ENCODE assay signal across 7 mouse cellular contexts in genomic region chr13:58216395-58216794, GRCm38 (mm10). TPM values are rescaled to one million over a fixed set of nuclear protein-coding genes. Genes with fewer than 3 reads are reported as not detected.
DNase-seq lines count a peak whose midpoint lies in the region; ATAC-seq and TF ChIP-seq lines count a peak whose summit lies in the region.

No protein-coding gene starts in this region.

- H3K27me3 ChIP-seq in testis, adult 2 months (ENCODE audit: control insufficient read depth, insufficient read depth, low read length): no peaks in the 10 kb centered on the region
- 0 out of 2 replicates have a peak, but pooled peaks cover 2% of the 10 kb centered on the region for H3K27me3 ChIP-seq in forebrain, embryonic 16.5 days (replicated peaks; ENCODE audit: control insufficient read depth, insufficient read depth, low read length)
- no peaks in the 10 kb centered on the region for H3K27me3 ChIP-seq in liver, embryonic 12.5 days (replicated peaks)

- H3K4me1 ChIP-seq in testis, adult 2 months (ENCODE audit: control insufficient read depth, insufficient read depth, low read length): no peaks in the 10 kb centered on the region; the same call in 1 of the 2 replicates
- H3K4me1 ChIP-seq in forebrain, embryonic 16.5 days (replicated peaks; ENCODE audit: control insufficient read depth, insufficient read depth, low read length): peaks cover 25% of the 10 kb centered on the region
- peaks cover 36% of the 10 kb centered on the region for H3K4me1 ChIP-seq in liver, embryonic 12.5 days

- H3K27ac ChIP-seq in testis, adult 2 months (ENCODE audit: control insufficient read depth, insufficient read depth, low read depth, low read length): no peak overlapping the region; the same call in 1 of the 2 replicates
- peak overlapping the region; percentile 89; the same call in 1 of the 2 replicates for H3K27ac ChIP-seq in forebrain, embryonic 16.5 days (ENCODE audit: low read length)
- peak overlapping the region; percentile 88 for H3K27ac ChIP-seq in liver, embryonic 12.5 days

- no peak for ATAC-seq in forebrain, embryonic 16.5 days
- no peak for ATAC-seq in liver, embryonic 12.5 days

- peak overlapping the region; percentile 96; the same call in 1 of the 2 replicates for H3K4me3 ChIP-seq in testis, adult 2 months (ENCODE audit: control insufficient read depth, low read depth, low read length)
- H3K4me3 ChIP-seq in forebrain, embryonic 16.5 days (replicated peaks; ENCODE audit: low read length): peak overlapping the region; percentile 100
- H3K4me3 ChIP-seq in liver, embryonic 12.5 days: peak overlapping the region; percentile 96

- peak overlapping the region; percentile 92 for H3K9ac ChIP-seq in forebrain, embryonic 16.5 days (replicated peaks; ENCODE audit: low read depth, low read length)
- peak overlapping the region; percentile 99 for H3K9ac ChIP-seq in liver, embryonic 12.5 days

- no peaks in the 10 kb centered on the region for H3K9me3 ChIP-seq in forebrain, embryonic 16.5 days (ENCODE audit: control insufficient read depth, low read length)
- H3K9me3 ChIP-seq in liver, embryonic 12.5 days (replicated peaks): no peaks in the 10 kb centered on the region

- no peak for DNase-seq in testis, postnatal 14 days (ENCODE audit: low spot score)
- DNase-seq in cerebellum, postnatal 25 days: no peak
- DNase-seq in adrenal gland, adult 2 months: no peak
- no peak for DNase-seq in ovary, adult 18-20 months (ENCODE audit: low spot score)

- TF ChIP-seq POLR2A in testis, adult 2 months (IDR thresholded peaks at IDR 0.05; ENCODE audit: control insufficient read depth, low read depth, low read length): no peak

- H3K4me2 ChIP-seq in forebrain, embryonic 16.5 days (ENCODE audit: low read length): peak overlapping the region; percentile 94
- H3K4me2 ChIP-seq in liver, embryonic 12.5 days: peak overlapping the region; percentile 85

- 94% methylated on average over 9 of the region's 9 CpGs for WGBS in forebrain, embryonic 16.5 days
- WGBS in liver, embryonic 12.5 days (ENCODE audit: insufficient replicate concordance): 82% methylated on average over 9 of the region's 9 CpGs

- no peak for TF ChIP-seq CTCF in testis, adult 2 months (IDR thresholded peaks at IDR 0.05; ENCODE audit: control insufficient read depth, insufficient read depth, insufficient replicate concordance, low read depth, low read length)

- H3K36me3 ChIP-seq in testis, adult 2 months (ENCODE audit: control insufficient read depth, insufficient read depth, low read length): no peaks in the 10 kb centered on the region
- H3K36me3 ChIP-seq in forebrain, embryonic 16.5 days (ENCODE audit: control insufficient read depth, insufficient read depth): no peaks in the 10 kb centered on the region
- H3K36me3 ChIP-seq in liver, embryonic 12.5 days: 0 out of 2 replicates have a peak, but pooled peaks cover 3% of the 10 kb centered on the region

RNA-seq across cellular contexts. Expression of gene Ubqln1, which starts 0.9 kb away (rescaled TPM):
- 95.2 and 117 TPM in 2 replicates for polyA plus RNA-seq in testis, adult 2 months (2012; rRNA removed)
- 142 and 160 TPM in 2 replicates for polyA plus RNA-seq in forebrain, embryonic 16.5 days (2015; fragmentation: Nextera tagmentation; extraction: Ambion mirVana)
- polyA plus RNA-seq in liver, embryonic 12.5 days (2016; fragmentation: Nextera tagmentation; extraction: Ambion mirVana): 83.3 and 83.6 TPM in 2 replicates
- total RNA-seq in adrenal gland, adult 2 months (2021): 100 to 1,000 TPM; 112 to 159 TPM
- 164 and 166 TPM in 2 replicates for polyA plus RNA-seq in adrenal gland, adult 2 months (2012; rRNA removed)

RNA-seq across cellular contexts. Expression of gene Idnk, which starts 58.9 kb away (rescaled TPM):
- polyA plus RNA-seq in testis, adult 2 months (2012; rRNA removed): 6.0 and 6.7 TPM in 2 replicates
- polyA plus RNA-seq in forebrain, embryonic 16.5 days (2015; fragmentation: Nextera tagmentation; extraction: Ambion mirVana): 59.0 and 60.0 TPM in 2 replicates
- 24.6 and 25.8 TPM in 2 replicates for polyA plus RNA-seq in liver, embryonic 12.5 days (2016; fragmentation: Nextera tagmentation; extraction: Ambion mirVana)
- 10 to 100 TPM; 55.1 to 69.8 TPM for total RNA-seq in adrenal gland, adult 2 months (2021)
- 11.0 and 15.3 TPM in 2 replicates for polyA plus RNA-seq in adrenal gland, adult 2 months (2012; rRNA removed)

RNA-seq across cellular contexts. Expression of gene Gkap1, which starts 59.1 kb away (rescaled TPM):
- 195 and 220 TPM in 2 replicates for polyA plus RNA-seq in testis, adult 2 months (2012; rRNA removed)
- 18.7 and 21.3 TPM in 2 replicates for polyA plus RNA-seq in forebrain, embryonic 16.5 days (2015; fragmentation: Nextera tagmentation; extraction: Ambion mirVana)
- 9.0 and 9.1 TPM in 2 replicates for polyA plus RNA-seq in liver, embryonic 12.5 days (2016; fragmentation: Nextera tagmentation; extraction: Ambion mirVana)
- total RNA-seq in adrenal gland, adult 2 months (2021): 10 to 100 TPM; 48.1 to 53.5 TPM
- polyA plus RNA-seq in adrenal gland, adult 2 months (2012; rRNA removed): 12.1 and 20.3 TPM in 2 replicates
